8 mouse cellular contexts compared by ENCODE assay signal in the genomic region with DNA sequence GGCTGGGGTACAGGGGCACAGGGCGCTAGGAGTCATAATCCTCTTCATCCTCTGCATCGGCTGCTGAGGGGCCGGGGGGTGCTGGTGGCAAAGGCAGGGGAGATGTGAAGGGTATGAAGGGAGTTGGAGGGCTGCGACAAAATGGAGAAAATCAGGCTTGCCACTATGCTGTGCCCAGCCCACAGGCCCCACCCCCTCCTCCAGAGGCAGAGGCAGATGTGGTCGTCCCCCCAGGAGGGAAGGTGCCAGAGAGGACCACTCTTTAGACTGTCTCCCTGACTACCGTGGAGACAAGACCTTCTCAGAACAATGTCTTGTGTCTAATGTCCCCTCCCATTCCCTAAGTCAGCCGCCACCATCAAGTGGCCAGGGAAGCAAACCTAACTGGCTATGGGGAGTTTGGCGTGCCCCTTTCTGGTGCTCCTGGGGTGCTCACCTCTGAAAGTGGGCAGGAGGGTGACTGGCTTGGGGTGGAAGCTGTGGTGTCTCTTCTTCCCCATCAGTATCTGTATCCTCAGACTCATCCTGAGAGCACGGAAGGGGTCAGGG. TPM values are rescaled to one million over a fixed set of nuclear protein-coding genes. Genes with fewer than 3 reads are reported as not detected.
DNase-seq lines count a peak whose midpoint lies in the region; ATAC-seq and TF ChIP-seq lines count a peak whose summit lies in the region.

No protein-coding gene starts in this region.

- peaks cover 2% of the 10 kb centered on the region for H3K36me3 ChIP-seq in testis, adult 2 months (ENCODE audit: control insufficient read depth, insufficient read depth, low read length)
- peaks cover 68% of the 10 kb centered on the region for H3K36me3 ChIP-seq in limb, embryonic 12.5 days
- H3K36me3 ChIP-seq in stomach, postnatal 0 days (ENCODE audit: control insufficient read depth, insufficient read depth, low read length) = peaks cover 3% of the 10 kb centered on the region

- H3K9me3 ChIP-seq in limb, embryonic 12.5 days = no peaks in the 10 kb centered on the region
- H3K9me3 ChIP-seq in stomach, postnatal 0 days (ENCODE audit: control insufficient read depth, low read length) = no peaks in the 10 kb centered on the region

- no peak overlapping the region for H3K9ac ChIP-seq in limb, embryonic 12.5 days (replicated peaks)
- H3K9ac ChIP-seq in stomach, postnatal 0 days (ENCODE audit: low read length) = no peak overlapping the region

- peak overlapping the region; percentile 95 for H3K4me3 ChIP-seq in testis, adult 2 months (ENCODE audit: control insufficient read depth, low read depth, low read length)
- peak overlapping the region; percentile 87; the same call in 1 of the 2 replicates for H3K4me3 ChIP-seq in limb, embryonic 12.5 days (replicated peaks)
- no peak overlapping the region for H3K4me3 ChIP-seq in stomach, postnatal 0 days (ENCODE audit: low read depth, low read length)

- TF ChIP-seq EP300 in stomach, postnatal 0 days (optimal IDR thresholded peaks at IDR 0.05) = no peak

- H3K4me1 ChIP-seq in testis, adult 2 months (ENCODE audit: control insufficient read depth, insufficient read depth, low read length) = peaks cover 24% of the 10 kb centered on the region
- peaks cover 27% of the 10 kb centered on the region for H3K4me1 ChIP-seq in limb, embryonic 12.5 days (replicated peaks)
- peaks cover 10% of the 10 kb centered on the region for H3K4me1 ChIP-seq in stomach, postnatal 0 days (replicated peaks; ENCODE audit: control insufficient read depth, insufficient read depth)

- peak overlapping the region; percentile 73 for H3K4me2 ChIP-seq in limb, embryonic 12.5 days
- H3K4me2 ChIP-seq in stomach, postnatal 0 days (replicated peaks; ENCODE audit: low read depth) = peak overlapping the region; percentile 76

- DNase-seq in heart, adult 11 months = peak; percentile 95
- DNase-seq in heart, adult 8-10 months (ENCODE audit: low spot score) = no peak
- no peak for DNase-seq in testis, postnatal 10 days (ENCODE audit: low spot score)
- DNase-seq in stomach, postnatal 0 days (ENCODE audit: low spot score) = no peak
- no peak for DNase-seq in urinary bladder, postnatal 25 days (ENCODE audit: low spot score)
- DNase-seq in urinary bladder, adult 18-20 months (ENCODE audit: low spot score in 2 of 2) = no peak

- TF ChIP-seq POLR2A in testis, adult 2 months (IDR thresholded peaks at IDR 0.05; ENCODE audit: control insufficient read depth, low read depth, low read length) = no peak

- H3K27ac ChIP-seq in testis, adult 2 months (ENCODE audit: control insufficient read depth, insufficient read depth, low read depth, low read length) = no peak overlapping the region
- H3K27ac ChIP-seq in limb, embryonic 12.5 days = no peak overlapping the region
- no peak overlapping the region for H3K27ac ChIP-seq in stomach, postnatal 0 days (replicated peaks)

- ATAC-seq in limb, embryonic 12.5 days (ENCODE audit: insufficient number of reproducible peaks, insufficient read depth, low FRiP score, low TSS enrichment, low read depth) = no peak
- ATAC-seq in stomach, postnatal 0 days (ENCODE audit: low FRiP score, low TSS enrichment) = no peak

- TF ChIP-seq CTCF in testis, adult 2 months (IDR thresholded peaks at IDR 0.05; ENCODE audit: control insufficient read depth, insufficient read depth, insufficient replicate concordance, low read depth, low read length) = no peak
- TF ChIP-seq CTCF in stomach, postnatal 0 days (IDR thresholded peaks at IDR 0.05; ENCODE audit: low read depth) = no peak

- H3K27me3 ChIP-seq in testis, adult 2 months (ENCODE audit: control insufficient read depth, insufficient read depth, low read length) = no peaks in the 10 kb centered on the region
- H3K27me3 ChIP-seq in limb, embryonic 12.5 days = no peaks in the 10 kb centered on the region
- H3K27me3 ChIP-seq in stomach, postnatal 0 days (ENCODE audit: control insufficient read depth, insufficient read depth, low read length) = no peaks in the 10 kb centered on the region

- WGBS in limb, embryonic 12.5 days = 87% methylated on average over 9 of the region's 9 CpGs
- 80% methylated on average over 9 of the region's 9 CpGs for WGBS in stomach, postnatal 0 days

RNA-seq across cellular contexts. Expression of a gene that starts 1.8 kb away (rescaled TPM):
- total RNA-seq in heart, adult 8-10 months (2022) = 100 to 1,000 TPM; 337 to 351 (median 343) TPM
- 290 and 345 TPM in 2 replicates for polyA plus RNA-seq in testis, adult 2 months (2012; rRNA removed)
- 310 and 324 TPM in 2 replicates for polyA plus RNA-seq in limb, embryonic 12.5 days (2016; fragmentation: Nextera tagmentation; extraction: Ambion mirVana)
- 196 and 203 TPM in 2 replicates for polyA plus RNA-seq in stomach, postnatal 0 days (2015; fragmentation: Nextera tagmentation; extraction: Ambion mirVana)

RNA-seq across cellular contexts. Expression of a gene that starts 2.0 kb away (rescaled TPM):
- 10 to 100 TPM; 34.1 to 40.6 (median 36.2) TPM for total RNA-seq in heart, adult 8-10 months (2022)
- polyA plus RNA-seq in testis, adult 2 months (2012; rRNA removed) = 82.3 and 88.1 TPM in 2 replicates
- polyA plus RNA-seq in limb, embryonic 12.5 days (2016; fragmentation: Nextera tagmentation; extraction: Ambion mirVana) = 65.0 and 69.1 TPM in 2 replicates
- 36.5 and 38.6 TPM in 2 replicates for polyA plus RNA-seq in stomach, postnatal 0 days (2015; fragmentation: Nextera tagmentation; extraction: Ambion mirVana)

RNA-seq across cellular contexts. Expression of a gene that starts 20.6 kb away (rescaled TPM):
- under 1 TPM; 0.25 to 0.75 (median 0.39) TPM for total RNA-seq in heart, adult 8-10 months (2022)
- polyA plus RNA-seq in testis, adult 2 months (2012; rRNA removed) = 353 and 423 TPM in 2 replicates
- 0.20 TPM in 2 replicates for polyA plus RNA-seq in limb, embryonic 12.5 days (2016; fragmentation: Nextera tagmentation; extraction: Ambion mirVana)
- polyA plus RNA-seq in stomach, postnatal 0 days (2015; fragmentation: Nextera tagmentation; extraction: Ambion mirVana) = 0.44 TPM in 1 of 2 replicates, not detected in the other

RNA-seq across cellular contexts. Expression of a gene that starts 24.4 kb away (rescaled TPM):
- total RNA-seq in heart, adult 8-10 months (2022) = under 1 TPM in 2 of 4 experiments, not detected in 2; 0.14 to 0.23 TPM
- 3.2 TPM in 2 replicates for polyA plus RNA-seq in testis, adult 2 months (2012; rRNA removed)
- not detected in 2 replicates for polyA plus RNA-seq in limb, embryonic 12.5 days (2016; fragmentation: Nextera tagmentation; extraction: Ambion mirVana)
- 0.16 and 0.33 TPM in 2 replicates for polyA plus RNA-seq in stomach, postnatal 0 days (2015; fragmentation: Nextera tagmentation; extraction: Ambion mirVana)

RNA-seq across cellular contexts. Expression of a gene that starts 34.5 kb away (rescaled TPM):
- 10 to 100 TPM; 53.9 to 61.4 (median 59.2) TPM for total RNA-seq in heart, adult 8-10 months (2022)
- 27.4 and 32.8 TPM in 2 replicates for polyA plus RNA-seq in testis, adult 2 months (2012; rRNA removed)
- 111 and 118 TPM in 2 replicates for polyA plus RNA-seq in limb, embryonic 12.5 days (2016; fragmentation: Nextera tagmentation; extraction: Ambion mirVana)
- 30.9 and 34.1 TPM in 2 replicates for polyA plus RNA-seq in stomach, postnatal 0 days (2015; fragmentation: Nextera tagmentation; extraction: Ambion mirVana)

Comparison
In these comparisons a context has a peak if more than half of its experiments do, and no peak if none do; other contexts are left out.
1. RNA of a gene that starts 20.6 kb away (polyA plus RNA-seq): 353 to 423 TPM in testis, adult 2 months; 0.44 TPM in stomach, postnatal 0 days and 0.20 TPM in limb, embryonic 12.5 days; every median in the first group is over 100 times any median in the second.